Mouse (Mus musculus): Measurements from ENCODE around the gene Pnn. TPM values are rescaled to one million over a fixed set of nuclear protein-coding genes. Genes with fewer than 3 reads are reported as not detected.

Pnn gene
- polyA plus RNA-seq, 1 experiment from 2014 or later: 67.3 TPM

GRCm38 (mm10) chr12:59106491-59106890 lies 39.8 kb downstream of the Pnn start:
- no peaks in the 10 kb centered on the region for H3K9me3 ChIP-seq (replicated peaks; ENCODE audit: low read length)
- no peaks in the 10 kb centered on the region for H3K4me1 ChIP-seq (replicated peaks; ENCODE audit: insufficient read depth, low read length)
- no peaks in the 10 kb centered on the region for H3K27me3 ChIP-seq (ENCODE audit: insufficient read depth, low read length)
- no peak overlapping the region for H3K9ac ChIP-seq (ENCODE audit: low read depth, low read length)
- ATAC-seq (replicated peaks; ENCODE audit: low FRiP score, low read depth) (no peak), DNase-seq (ENCODE audit: low spot score) (no peak)
- no peak for TF ChIP-seq CTCF (IDR thresholded peaks at IDR 0.05; ENCODE audit: low read depth)
- 85% methylated on average over 5 of the region's 5 CpGs for WGBS
- no peak overlapping the region for H3K27ac ChIP-seq
- no peak overlapping the region for H3K4me3 ChIP-seq (replicated peaks; ENCODE audit: low read depth, low read length)
- no peak overlapping the region for H3K4me2 ChIP-seq (ENCODE audit: low read length)
- H3K36me3 ChIP-seq (ENCODE audit: insufficient read depth, low read length): no peaks in the 10 kb centered on the region

- Histone ChIP-seq H3K27ac (no peak overlapping the region), H3K36me3 (ENCODE audit: insufficient read depth, low read length) (no peaks in the 10 kb centered on the region)
- DNase-seq (ENCODE audit: low spot score): no peak
Observed at GRCm38 (mm10) chr12:59107926-59108325, 41.2 kb downstream of the Pnn start.

GRCm38 (mm10) chr12:59117184-59117583 lies 50.5 kb downstream of the Pnn start:
- 82% methylated on average over 3 of the region's 3 CpGs for WGBS
- no peak for TF ChIP-seq CTCF (IDR thresholded peaks at IDR 0.05; ENCODE audit: low read depth)
- Histone ChIP-seq H3K4me2 (ENCODE audit: low read length) (no peak overlapping the region), H3K9me3 (replicated peaks; ENCODE audit: low read length) (no peaks in the 10 kb centered on the region), H3K27me3 (ENCODE audit: insufficient read depth, low read length) (no peaks in the 10 kb centered on the region), H3K9ac (ENCODE audit: low read depth, low read length) (no peak overlapping the region), H3K27ac (no peak overlapping the region), H3K36me3 (ENCODE audit: insufficient read depth, low read length) (no peaks in the 10 kb centered on the region), H3K4me1 (replicated peaks; ENCODE audit: insufficient read depth, low read length) (no peaks in the 10 kb centered on the region), H3K4me3 (replicated peaks; ENCODE audit: low read depth, low read length) (no peak overlapping the region)
- DNase-seq (ENCODE audit: low spot score): no peak
- no peak for ATAC-seq (replicated peaks; ENCODE audit: low FRiP score, low read depth)

More at GRCm38 (mm10) chr12:59107926-59108325, 41.2 kb downstream of the Pnn start:
- 84% methylated on average over 4 of the region's 4 CpGs for WGBS
- ATAC-seq (replicated peaks; ENCODE audit: low FRiP score, low read depth): no peak
- no peak overlapping the region for H3K9ac ChIP-seq (ENCODE audit: low read depth, low read length)
- no peaks in the 10 kb centered on the region for H3K27me3 ChIP-seq (ENCODE audit: insufficient read depth, low read length)
- no peaks in the 10 kb centered on the region for H3K9me3 ChIP-seq (replicated peaks; ENCODE audit: low read length)
- no peaks in the 10 kb centered on the region for H3K4me1 ChIP-seq (replicated peaks; ENCODE audit: insufficient read depth, low read length)
- no peak overlapping the region for H3K4me3 ChIP-seq (replicated peaks; ENCODE audit: low read depth, low read length)
- no peak for TF ChIP-seq CTCF (IDR thresholded peaks at IDR 0.05; ENCODE audit: low read depth)
- H3K4me2 ChIP-seq (ENCODE audit: low read length): no peak overlapping the region

Other genes starting within 250 kb of the Pnn start
- gene Sec23a, start 54.9 kb upstream of the Pnn start, polyA plus RNA-seq (2015; fragmentation: Nextera tagmentation; extraction: Ambion mirVana): 49.5 and 56.9 TPM in 2 replicates
- gene Gemin2, start 53.5 kb upstream of the Pnn start, polyA plus RNA-seq (2015; fragmentation: Nextera tagmentation; extraction: Ambion mirVana): 20.1 and 23.5 TPM in 2 replicates
- 105 and 117 TPM in 2 replicates for gene Trappc6b, start 5.4 kb upstream of the Pnn start, polyA plus RNA-seq (2015; fragmentation: Nextera tagmentation; extraction: Ambion mirVana)
- gene Mia2, start 28.9 kb downstream of the Pnn start, polyA plus RNA-seq (2015; fragmentation: Nextera tagmentation; extraction: Ambion mirVana): 85.5 and 91.6 TPM in 2 replicates
- gene Fbxo33, start 152.8 kb downstream of the Pnn start, polyA plus RNA-seq (2015; fragmentation: Nextera tagmentation; extraction: Ambion mirVana): 9.1 and 12.7 TPM in 2 replicates

All from kidney, postnatal 0 days (tissue).